Mouse (Mus musculus) liver (tissue): ENCODE results near the gene Gprc5c.
"Not testable (repeated sequence)": the region's sequence is repeated elsewhere in the genome, so short reads cannot be mapped to it uniquely, and the experiment has no call there.

Experiments used
- DNase-seq: peaks from one replicate; pipeline ENCODE4 v3.0.0-alpha.2; 2020; ENCODE audit warnings: mixed read lengths

Gprc5c gene

DNA sequence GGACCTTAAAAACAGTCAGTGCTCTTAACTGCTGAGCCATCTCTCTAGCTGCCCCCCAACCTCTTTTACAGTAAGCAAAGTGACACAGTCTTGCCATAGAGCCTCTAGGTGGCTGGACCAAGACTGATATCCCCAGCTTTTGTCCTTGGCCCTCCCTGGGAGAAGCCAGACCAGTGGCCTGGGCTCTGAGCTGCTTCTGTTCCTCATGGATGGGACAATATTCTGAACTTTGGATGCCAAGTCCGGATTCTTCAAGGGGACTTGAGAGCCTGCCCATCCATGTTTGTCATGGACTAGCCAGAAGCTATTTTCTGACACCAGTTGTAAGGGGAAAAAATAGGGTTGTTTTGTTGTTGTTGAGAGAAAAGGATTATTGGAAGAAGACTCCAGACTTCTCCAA, 18.8 kb downstream of the Gprc5c start:
- DNase-seq: no peak

DNA sequence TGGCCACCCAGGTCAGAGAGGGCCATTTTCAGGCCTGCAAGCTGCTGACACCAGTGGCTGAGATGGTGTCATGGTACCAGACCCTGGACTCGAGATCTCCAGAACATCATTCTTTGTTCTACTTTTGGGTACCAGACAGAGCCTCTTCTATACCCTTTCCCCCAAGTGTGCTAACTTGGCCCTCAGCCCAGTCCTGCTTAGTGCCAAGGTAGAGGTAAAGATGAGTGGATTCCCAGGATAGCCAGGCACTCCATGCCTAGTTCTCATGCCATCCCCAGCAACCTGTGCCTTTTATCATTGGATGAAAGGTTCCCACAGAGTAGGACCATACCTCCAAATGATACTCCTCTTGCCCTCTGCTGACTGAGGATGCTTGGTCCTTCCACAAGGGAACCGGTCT, 20.6 kb downstream of the Gprc5c start:
- no peak for DNase-seq

DNA sequence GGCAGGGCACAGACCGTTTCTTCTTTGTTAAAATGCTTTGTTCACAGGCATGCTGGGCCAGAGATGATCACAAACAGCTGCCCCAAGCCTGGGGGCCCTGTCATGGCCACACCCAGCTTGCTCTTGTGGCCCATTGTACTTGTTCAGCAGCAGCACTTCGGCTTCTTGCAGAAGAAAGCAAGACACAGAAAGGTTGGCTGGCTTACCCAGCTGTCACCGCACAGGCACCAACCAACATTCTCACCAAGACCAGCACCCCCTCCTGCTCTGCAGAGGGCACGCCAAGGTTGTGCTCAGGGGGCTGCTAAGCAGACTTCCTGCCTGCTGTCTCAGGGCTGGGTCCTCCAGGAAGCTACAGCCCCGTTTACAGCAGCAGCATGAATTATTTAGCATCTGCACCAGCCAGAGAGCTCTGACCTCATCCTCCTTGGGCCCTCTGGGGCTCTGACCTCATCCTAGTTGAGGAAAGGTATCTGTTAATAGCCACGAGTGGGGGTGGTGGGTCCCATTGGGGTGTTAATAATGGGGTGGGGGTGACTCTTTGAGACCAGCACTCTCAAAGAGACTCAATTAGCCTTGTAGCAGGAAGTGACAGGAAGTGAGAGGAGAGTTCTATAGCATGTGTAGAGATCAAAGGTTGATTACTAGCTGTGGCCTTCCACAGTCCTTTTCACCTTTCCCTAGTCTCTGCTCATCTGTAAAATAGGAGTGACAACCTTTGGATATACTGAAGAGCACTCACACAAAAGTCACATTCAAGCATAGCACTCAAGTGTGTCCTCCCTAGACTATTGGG, 22.3 kb downstream of the Gprc5c start:
- no peak for DNase-seq

DNA sequence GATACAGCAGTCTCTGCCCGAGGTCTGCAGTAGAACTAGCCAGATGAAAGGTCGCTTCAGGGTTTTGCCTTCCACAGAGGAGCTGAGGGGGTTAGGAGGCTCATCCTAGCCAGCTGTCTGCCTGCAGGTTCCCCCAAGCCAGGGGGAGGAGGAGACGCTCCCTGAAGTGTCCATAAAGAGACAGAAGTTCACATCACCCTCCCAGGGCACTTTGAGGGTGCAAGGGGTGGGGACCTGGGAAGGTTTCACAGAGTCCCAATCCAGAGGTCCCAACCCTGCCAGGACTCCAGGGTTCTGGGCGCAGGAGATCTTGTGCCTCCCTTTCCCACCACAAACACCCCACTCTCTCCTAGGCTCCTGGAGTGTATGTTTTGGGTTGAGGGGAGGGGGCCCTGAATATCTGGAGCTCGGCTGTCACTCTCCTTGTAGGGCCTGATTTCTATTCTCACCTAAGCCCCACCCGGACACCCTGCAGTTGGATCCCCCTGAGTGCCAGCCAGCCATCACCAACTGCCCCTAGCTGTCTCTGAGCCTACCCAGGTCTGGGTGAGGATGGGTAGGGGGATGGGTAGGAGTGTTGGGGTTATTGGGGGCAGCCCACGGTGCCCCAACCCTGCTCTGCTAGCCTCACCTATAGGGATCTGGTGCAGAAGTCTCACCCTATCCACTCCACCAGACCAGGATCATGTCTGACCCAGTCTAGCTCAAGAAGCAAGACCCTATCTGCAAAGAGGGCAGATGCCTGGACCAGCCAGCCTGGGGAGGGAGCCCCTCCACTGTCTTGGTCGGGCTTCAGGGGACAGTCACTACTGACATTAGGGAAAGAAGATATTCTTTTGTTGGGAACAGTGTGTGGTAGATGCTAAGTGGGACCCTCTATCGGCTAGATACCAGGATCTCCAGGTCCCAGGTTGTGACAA, 23.5 kb downstream of the Gprc5c start:
- DNase-seq: no peak

DNA sequence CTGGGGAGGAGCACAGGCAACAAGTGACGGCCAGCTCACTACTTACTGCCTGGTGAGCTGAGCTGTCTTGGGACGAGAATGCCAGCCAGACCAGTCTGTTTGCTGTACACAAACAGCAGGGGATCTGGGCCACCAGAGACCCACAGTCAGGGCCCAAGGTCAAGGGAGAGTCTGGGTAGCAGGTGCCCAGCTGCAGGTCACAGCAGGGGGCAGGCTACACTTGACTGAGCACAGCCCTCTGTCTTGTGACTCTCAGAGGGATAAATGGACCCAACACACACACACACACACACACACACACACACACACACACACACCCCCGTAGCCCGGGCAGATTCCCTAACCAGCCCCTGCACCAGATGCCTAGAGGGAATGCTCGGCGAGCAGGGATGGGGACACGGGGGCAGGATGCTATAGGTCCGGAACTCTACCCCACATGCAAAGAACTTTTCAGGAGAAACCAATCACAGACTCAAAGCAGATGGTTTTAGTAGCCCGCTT, 24.4 kb downstream of the Gprc5c start:
- no peak for DNase-seq

DNA sequence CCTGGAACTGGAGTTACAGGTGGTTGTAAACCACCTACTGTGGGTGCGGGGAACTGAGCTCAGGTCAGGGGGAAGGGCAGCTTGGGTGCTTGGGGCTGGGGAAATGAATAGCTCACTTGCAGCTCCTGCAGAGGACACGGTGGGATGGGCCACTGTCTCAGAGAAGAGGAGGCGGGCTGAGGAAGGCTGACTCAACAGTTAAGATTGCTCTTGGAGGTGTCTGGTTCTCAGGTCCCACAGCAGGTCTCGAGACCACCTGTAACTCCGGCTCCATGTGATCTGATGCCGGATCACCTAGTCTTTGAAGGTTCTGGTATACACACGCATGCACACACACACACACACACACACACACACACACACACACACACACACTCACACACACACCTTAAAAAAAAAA, 25.2 kb downstream of the Gprc5c start:
- no peak for DNase-seq

DNA sequence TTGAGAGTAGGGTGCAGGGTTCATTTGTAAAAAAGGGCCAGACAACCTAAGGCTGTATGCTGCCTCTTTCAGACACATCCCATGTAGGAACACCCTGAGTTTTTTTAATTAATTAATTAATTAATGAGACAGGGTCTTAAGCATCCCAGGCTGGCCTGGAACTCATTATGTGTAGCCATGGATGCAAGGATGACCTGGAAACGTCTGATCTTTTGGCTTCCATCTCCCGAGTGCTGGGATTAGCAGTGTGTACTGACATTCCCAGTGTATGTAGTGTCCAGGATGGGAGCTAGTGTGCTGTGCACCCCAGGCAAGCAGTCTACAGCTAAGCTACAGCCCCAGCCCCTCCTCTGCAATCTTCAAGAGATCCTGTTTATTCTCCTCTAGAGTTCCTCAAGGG, 25.7 kb downstream of the Gprc5c start:
- DNase-seq: no peak

DNA sequence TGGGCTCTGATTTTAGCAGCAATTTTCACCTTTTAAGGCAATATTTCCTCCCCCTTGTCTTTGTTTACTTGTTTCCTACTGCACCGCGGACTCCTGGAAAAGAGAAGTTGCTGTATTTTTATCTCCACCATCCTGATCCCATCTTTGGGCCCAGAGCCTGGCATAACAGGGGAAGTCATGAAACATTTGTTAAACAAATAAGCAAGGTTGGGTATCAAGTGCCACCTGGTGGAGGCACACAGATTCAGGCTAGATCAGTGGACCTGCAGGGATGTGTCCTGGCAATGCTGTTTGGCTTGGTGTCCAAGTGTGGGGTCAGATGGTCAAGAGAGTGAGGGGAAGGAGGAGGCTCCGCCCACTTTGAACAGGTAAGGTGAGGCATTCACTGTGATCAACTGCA, 26.2 kb downstream of the Gprc5c start:
- DNase-seq: peak; percentile 34

DNA sequence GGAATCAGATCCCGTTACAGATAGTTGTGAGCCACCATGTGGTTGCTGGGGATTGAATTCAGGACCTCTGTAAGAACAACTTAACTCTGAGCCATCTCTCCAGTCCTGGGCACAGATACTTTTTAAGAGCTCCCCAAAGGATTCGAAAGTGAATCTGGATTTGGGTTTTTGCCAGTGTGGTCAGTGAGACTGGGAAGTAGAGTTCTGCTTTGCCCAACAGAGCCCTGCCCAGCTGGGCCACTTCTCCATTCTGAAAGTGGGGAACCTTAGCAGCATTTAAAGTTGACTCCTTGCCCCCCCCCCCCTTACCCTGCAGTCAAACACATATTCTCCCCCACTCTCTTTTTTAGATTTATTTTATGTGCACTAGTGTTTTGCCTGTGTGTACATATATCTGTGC, 28.7 kb downstream of the Gprc5c start:
- DNase-seq: no peak

DNA sequence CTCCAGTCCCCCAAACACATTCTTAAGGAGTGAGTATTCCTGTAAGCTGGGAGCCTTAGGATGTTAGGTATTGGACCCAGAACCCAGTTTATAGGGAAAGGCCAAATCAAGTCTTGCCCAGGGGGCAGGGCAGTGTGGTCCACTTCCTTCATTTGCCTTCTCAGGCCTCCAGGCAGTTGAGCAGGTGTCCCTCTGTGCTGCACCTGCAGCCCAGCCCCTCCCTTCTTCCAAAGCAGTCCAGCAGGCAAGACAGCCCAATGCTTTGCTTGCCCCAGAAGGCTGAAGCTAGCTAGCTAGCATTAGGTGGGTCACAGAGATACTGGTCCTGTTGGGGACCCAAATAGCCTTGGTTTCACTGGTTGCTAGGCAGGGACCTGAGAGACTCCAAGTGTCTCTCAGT, 29.2 kb downstream of the Gprc5c start:
- DNase-seq: no peak

DNA sequence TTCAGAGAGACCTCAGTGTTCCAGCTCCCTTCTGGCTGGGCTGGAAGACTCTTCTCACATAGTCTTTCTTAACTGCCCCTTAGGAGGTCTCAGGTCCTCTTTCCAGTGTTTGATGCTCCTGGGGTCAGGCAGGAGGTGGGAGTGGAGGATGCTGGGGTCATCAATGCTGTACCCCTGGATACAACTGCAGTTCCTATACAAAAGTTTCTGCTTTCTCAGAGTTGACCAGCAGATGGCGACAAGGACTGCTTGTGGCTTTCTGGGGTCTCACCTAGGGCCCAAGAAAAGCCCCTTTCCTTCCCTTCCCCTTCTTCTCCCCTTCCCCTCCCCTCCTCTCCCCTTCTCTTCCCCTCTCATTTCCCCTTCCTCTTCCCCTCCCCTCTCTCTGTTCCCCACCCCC, 29.6 kb downstream of the Gprc5c start:
- DNase-seq: peak; percentile 36

DNA sequence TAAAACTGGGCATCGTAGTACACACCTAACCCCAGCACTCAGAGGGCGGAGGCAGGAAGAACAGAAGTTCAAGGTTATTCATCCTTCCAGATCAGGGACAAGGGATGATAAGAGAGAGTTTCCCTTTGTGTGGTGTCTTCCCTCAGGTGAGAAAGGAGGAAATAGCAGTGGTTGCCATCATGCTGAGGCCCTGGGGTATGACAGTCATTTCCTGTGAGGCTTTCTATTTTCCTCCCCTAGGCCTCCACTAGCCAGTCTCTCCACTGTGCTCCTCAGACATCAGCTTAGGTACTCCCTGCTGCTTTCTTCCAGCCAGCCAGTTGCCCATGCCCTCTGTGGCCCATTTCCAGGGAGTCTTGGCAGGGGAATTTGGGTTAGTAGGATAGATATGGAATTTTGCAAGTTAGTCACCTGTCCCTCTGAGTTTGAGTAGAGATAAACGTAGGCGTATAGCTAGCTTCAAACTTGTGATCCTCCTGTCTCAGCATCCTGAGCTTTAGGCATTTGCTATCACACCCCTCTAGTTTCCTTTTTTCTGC, 32.4 kb downstream of the Gprc5c start:
- no peak for DNase-seq

DNA sequence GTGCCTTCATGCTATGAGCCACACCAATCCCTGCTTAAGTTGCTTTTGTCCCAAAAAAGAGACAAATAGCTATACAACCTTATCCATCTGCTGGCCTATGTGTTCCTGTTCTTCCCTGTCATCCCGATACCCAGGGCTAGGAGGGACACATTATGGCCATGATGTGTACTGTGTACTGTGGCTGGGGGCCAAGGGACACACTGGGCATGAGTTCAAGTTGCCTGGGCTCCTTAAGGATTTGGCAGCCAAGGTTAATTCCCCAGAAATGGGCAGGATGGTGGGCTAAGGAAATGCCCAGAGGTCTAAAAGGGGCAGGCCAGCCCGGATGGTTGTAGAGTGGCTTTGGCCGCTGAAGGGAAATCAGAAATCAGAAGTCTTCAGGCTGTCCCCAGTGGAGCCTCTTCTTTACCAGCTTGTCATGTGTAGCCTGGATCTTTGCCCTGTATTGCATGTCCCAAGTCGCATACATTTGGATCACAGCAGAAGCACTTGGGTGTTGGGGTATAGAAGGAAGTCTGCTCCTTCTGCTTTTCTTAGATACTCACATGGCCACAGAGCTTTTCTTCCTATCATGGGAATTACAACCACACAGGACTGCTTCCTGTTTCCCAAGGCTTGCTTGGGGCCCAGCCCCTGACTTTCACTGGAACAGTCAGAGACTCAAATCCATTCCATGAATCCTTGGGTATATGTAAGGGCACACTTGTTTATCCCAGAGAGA, 33.6 kb downstream of the Gprc5c start:
- DNase-seq: no peak

DNA sequence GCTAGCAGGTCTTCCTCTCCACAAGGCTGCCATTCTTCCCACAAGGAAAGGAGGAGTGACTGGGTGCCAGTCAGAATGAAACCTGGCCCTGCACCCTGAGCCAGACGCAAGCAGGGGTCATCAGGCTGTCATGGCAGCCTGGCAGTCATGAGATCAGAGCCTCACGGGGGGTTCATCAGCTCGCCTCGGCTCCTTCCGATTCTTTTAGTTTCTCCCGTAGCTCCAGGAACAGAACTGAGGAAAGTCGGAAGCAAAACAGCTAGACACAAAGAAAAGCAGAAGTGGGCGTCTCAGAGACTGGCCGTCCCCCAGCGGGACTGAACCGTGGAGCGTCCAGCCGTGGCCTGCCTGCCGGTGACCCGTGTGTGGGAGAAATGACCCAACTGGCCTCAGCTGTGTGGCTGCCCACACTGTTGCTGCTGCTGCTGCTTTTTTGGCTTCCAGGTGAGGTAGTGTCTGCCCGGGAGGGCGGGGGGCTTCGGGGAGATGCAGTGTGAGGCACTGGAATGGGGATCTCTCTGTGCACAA, 39.1 kb downstream of the Gprc5c start, which contains the start of gene Cd300a:
Gene Cd300a (plus strand): TSS at position 51 of the 528 bp plus-strand sequence.
- no peak for DNase-seq

DNA sequence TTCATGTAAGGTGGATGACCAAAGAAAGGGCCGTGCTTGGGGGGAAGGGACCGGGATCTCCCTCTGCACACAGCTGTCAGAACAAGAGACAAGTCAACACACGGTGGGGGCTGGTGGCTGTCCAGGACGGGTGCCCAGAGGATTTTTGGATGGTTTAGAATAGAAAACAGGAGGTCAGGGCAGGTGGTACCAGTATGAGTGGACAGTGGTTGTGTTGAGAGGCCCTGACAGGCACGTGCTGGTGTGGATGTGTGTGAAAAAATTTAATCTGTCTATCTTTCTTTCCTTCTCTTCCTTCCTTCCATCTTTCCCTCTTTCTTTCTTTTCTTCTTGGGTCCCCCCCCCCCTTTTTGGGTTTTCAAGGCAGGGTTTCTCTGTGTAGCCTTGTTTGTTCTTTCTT, 39.6 kb downstream of the Gprc5c start:
- DNase-seq: no peak

DNA sequence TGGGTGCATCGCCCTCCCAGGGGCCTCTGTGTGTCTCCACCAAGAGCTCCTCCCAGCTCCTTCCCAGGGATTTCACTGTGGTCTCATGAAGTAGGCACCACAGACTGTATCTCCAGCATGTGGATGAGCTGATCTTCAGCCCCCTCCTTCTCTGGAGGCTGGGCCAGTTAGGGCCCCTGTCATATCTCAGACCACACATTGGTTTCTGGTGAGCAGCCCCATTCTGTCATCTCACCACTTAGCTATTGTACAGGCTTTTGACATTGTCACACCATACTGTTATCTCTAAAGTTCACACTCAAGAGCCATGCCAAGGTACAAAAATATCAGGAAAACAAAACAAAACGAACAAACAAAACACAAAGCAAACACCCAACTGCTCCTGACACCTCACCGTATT, 45.1 kb downstream of the Gprc5c start:
- peak; percentile 45 for DNase-seq

DNA sequence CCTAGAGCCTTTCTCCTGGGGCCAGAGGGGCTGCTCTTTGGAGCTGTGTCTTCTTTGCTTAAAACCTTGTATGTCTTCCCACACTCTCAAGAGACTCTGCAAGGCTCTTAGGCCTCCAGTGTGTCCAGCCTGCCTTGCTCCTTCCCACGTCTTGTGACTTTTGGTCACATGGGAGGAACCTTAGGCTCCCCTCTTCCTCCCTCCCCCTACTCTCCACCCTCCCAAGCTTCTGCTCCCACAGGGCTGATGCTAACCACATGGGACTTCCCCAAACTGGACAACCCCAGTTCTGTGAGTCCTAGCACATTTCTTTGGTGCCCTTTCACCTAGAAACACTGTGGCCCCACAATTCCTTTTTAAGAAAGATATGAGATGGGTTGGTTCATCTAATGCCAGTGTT, 47.1 kb downstream of the Gprc5c start:
- peak; percentile 10 for DNase-seq

DNA sequence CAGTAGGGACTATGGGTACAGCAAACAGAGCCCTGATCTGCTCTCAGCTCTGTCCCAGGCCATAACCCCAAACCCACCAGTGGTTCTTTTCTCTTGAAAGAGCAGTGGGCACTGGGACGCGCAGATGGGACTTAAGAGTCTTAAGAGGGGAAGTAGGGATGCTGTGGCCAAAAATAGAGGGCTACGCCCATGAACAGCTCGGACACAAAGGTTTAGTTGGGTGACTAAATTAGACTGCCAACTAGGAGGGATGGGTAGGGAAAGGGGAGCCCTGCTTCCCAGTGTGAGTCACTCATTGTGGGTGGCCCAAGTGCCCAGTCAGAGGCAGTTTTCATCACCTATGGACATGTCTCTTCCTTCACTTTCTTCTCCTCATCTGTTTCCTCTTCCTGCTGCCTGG, 52.3 kb downstream of the Gprc5c start:
- DNase-seq: no peak

DNA sequence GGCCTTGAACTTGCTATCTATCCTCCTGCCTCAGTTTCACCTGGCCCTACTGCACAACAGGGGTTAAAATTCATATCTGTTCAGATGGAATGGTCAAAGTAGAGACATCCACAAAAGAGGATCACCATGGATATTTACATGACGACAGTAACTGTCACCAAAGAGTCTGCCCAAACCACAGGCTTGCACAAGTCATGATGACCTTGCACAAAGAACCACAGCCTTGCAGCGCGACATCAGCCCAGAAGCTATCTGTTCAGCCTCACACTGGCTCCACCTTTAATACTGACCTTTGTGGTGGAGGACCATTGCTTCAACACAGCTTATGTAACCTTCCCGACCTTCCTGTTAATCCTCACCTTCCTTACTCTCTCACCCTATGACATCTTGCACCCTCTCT, 56.6 kb downstream of the Gprc5c start:
- DNase-seq: peak; percentile 54

DNA sequence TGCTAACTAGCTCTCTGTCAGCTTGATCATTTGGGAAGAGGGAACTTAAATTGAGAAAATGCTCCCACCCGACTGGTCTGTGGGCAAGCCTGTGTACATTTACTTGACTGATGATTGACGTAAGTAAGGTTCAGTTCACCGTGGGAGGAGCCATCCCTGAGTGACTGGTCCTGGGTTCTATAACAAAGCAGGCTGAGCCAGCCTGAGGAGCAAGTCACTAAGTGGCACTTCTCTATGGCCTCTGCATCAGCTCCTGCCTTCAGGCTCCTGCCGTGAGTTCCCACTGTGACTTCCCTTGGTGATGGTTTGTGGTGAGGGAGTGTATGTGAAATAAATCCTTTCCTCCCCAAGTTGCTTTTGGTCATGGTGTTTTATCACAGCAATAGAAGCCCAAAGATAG, 57.1 kb downstream of the Gprc5c start:
- no peak for DNase-seq

DNA sequence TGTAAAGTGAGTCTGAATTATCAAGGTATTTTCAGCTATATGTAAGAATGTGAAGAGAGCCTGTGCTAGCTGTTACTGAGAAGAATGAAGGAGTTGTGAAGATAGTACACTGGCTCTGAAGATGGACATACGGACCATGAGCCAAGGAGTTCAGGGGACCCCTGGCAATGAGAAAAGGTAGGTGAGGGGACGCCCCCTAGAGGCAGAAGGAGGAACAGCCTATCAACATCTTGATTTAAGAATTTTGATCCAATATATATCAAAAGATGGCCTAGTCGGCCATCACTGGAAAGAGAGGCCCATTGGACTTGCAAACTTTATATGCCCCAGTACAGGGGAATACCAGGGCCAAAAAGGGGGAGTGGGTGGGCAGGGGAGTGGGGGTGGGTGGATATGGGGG, 58.6 kb downstream of the Gprc5c start:
- DNase-seq: not testable (repeated sequence)

DNA sequence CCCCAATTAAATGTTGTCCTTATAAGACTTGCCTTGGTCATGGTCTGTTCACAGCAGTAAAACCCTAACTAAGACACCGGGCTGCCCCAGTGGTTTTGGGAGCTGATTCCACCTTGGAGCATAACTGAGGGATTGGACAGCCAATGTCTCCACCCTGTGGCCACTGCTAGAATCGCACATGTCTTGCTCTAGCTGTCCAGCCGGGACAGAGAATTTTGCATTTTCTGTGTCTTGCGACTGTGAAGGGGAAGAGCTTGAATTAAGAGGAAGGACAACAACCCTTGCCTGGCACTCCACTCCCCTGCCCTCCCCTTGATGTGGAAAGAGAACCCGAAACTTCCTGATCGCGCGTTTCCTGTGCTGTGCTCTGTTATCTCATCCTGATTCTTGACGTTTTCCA, 61.9 kb downstream of the Gprc5c start:
- peak; percentile 73 for DNase-seq

DNA sequence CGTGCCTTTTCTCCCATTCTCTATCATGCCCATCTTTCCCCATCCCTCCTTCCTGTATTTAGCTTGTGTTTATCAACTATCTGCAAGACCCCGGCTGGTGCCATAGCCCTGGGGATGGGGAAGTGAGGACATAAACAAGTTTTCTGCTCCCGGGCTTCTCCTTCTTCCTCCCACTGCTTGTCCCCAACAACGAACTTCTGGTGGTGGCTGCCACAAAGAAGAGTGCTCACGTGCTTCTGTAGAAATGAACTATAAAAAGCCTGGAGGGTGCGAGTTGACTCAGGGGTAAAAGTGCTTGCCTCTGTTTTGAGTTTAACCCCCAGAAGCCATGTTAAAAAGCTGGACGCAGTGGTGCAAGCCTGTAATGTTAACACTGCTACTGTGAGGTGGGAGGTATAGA, 64.0 kb downstream of the Gprc5c start:
- peak; percentile 27 for DNase-seq
